Mouse (Mus musculus) splenic B cell, adult 2 months (primary cell): ENCODE measurements around the gene Prr14l.
A peak's percentile ranks its signal among the peaks of the same experiment; 100 is the strongest.
"Not testable (repeated sequence)": the region's sequence is repeated elsewhere in the genome, so short reads cannot be mapped to it uniquely, and the experiment has no call there.

Source experiments
- DNase-seq: peaks from one replicate; pipeline ENCODE4 v3.0.0-alpha.2; 2011; ENCODE audit warnings: low read depth, low spot score
- H3K27me3 ChIP-seq: 2 replicates; pipeline ENCODE4 v1.6.1; 2012; ENCODE audit warnings: mild to moderate bottlenecking, low read length, moderate library complexity, mixed read lengths; ENCODE audit not compliant: control insufficient read depth, poor library complexity, insufficient read depth, severe bottlenecking
- H3K36me3 ChIP-seq: 2 replicates; pipeline ENCODE4 v1.6.1; 2012; ENCODE audit warnings: mild to moderate bottlenecking, low read length, moderate library complexity, mixed read lengths; ENCODE audit not compliant: control insufficient read depth, poor library complexity, insufficient read depth, severe bottlenecking

Prr14l gene

DNA sequence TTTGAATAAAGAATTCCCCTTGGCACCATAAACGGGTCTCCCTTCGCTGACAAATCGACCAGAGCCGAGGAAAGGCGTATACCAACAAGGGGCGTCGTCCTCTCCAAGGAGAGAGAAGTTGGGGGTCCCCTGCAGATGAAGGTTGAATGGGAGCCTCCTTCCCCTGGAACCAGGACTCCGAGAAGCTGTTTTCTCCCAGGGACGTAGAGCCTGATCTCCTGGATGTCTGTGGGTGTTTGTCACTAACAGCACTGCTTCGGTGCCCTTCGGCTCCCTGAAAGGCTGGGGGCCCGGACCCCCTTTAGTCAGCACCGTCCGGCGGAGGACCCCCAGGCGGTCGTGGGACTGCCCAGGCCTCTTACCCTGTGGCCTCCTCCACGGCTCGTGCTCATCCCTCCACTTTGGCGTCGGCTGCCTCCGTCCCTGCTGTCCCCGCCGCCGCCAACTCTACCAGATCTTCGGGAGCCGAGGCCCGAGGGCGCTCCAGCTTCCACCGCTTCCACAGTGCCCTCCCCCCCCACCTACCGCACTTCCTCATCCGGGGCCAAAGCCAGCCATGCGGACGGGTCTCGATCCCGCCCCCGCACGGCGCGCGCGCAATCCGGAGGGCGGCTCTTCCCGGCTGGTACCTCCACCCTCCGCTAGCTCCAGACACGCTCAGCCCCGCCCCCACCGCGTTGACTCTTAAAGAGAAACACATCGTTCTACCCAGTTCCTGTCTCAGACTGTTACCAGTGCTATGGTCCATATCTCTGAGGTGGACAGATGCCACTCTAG lies at the start of gene Prr14l:
Prr14l (minus strand) TSS at position 526 of the 777 bp plus-strand sequence.
- no peaks in the 10 kb centered on the region for H3K36me3 ChIP-seq
- peak; percentile 98 for DNase-seq
- no peaks in the 10 kb centered on the region for H3K27me3 ChIP-seq

DNA sequence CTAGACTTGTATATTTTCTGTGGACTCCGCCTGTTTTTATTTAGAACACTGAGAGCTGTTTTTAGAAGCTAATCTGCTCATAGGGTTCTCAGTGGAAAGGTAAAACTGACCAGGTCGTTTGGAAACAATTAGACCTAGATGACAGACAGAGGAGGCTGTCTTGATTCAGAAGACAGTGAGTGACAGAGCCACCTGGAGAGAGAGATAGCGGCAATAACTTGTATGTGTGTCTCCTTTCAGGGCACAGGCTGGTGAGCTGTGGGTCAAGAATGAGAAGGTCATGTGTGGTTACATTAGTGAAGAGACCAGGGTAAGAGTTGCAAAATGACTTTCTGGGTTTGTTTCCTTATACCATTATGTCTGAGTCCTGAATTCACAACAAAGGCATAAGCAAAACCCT lies 32.7 kb upstream of the Prr14l start:
- DNase-seq = no peak
- Histone ChIP-seq H3K36me3 (peaks cover 14% of the 10 kb centered on the region), H3K27me3 (no peaks in the 10 kb centered on the region)

DNA sequence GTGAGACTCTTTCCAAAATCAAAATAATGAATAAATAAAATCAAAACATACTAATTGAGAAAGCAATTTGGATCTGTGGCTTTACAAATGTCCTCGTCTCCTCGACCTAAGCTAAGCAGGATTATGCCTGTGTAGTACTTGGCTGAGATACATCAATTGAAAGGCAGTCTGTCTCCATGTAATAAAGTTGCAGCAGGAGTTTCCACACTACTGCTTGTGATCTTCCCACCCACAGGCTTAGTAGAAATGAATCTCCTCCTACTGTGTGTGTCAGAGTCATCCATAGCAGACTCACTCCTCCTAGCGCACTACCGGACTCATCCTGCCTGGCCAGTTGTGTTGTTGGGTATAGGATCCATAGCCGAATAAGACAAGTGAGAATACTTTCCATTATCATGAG lies 18.3 kb upstream of the Prr14l start:
- peaks cover 9% of the 10 kb centered on the region; the same call in 1 of the 2 replicates for H3K36me3 ChIP-seq
- H3K27me3 ChIP-seq = no peaks in the 10 kb centered on the region
- no peak for DNase-seq

DNA sequence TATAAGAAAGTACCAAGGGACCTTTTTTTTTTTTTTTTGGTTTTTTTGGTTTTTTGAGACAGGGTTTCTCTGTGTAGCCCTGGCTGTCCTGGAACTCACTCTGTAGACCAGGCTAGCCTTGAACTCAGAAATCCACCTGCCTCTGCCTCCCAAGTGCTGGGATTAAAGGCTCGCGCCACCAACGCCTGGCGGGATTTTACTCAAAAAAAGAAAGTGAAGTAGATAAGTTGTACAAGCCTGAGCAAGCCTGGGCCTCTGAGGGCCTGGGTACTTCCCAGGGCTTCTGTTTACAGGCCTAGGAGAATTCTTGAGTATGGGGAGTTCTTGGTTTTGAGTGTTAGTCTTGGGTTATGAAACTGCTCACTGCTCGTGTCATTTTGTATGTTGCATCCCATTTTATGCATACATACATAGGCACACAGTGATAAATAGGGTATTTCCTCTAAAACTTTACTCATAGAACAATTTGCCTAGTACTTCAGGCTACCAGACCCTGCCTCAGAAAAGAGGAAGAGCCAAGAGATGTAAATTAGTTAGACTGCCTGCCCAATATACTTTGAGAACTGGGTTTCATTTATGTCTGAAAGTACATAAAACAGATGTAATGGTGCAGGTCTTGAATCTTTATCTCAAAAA lies 15.5 kb upstream of the Prr14l start:
- H3K27me3 ChIP-seq = no peaks in the 10 kb centered on the region
- peak; percentile 71 for DNase-seq
- H3K36me3 ChIP-seq = peaks cover 6% of the 10 kb centered on the region; the same call in 1 of the 2 replicates

DNA sequence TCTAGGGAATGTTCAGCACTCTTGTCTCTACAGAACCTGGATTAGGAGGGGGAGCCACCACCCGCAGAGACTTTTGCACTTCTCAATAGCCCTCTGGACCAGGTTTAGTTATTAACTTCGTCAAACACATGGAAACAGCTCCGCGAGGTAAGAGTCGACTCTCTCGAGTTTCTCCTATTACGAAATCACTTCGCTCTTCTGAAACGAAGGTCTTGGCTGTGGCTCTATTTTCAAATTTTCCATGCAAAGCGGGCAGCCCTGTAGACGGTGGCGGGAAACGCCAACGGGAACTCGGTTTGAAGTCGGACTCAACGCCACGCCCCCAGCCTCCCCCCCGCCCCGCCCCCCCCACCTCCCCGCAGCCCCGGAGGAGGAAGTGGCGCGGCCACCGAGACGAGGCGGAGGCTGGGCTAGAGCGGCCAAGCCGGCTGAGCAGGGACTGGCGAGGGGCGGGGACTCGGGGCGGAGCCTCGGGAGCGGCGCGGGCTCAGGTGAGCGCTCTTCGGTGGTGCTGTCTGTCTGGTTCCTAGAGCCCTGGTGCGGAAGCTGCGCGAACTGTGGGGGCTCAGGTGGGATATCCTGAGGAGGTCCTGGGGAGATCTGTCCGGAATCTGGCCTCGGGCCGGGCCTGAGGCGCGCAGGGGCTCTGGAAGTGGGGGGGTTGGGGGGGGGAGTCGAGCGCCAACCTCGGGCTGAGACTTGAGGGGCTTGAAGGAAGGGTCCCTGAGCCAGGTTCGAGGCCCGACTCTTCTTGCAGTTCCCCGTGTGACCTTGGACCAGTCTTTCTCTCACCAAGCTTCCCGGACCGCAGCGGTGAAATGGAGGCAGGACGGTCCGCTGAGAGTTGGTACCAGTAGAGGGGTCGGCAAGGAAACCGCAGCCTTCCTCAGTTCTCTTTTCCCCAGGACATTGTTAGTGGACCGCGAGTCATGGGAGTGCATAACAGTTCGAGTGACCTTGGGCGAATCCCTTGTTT lies 9.5 kb upstream of the Prr14l start, which contains the start of gene Depdc5:
Depdc5 (plus strand) TSS at position 449 of the 976 bp plus-strand sequence.
- DNase-seq = peak; percentile 97
- Histone ChIP-seq H3K27me3 (no peaks in the 10 kb centered on the region), H3K36me3 (peaks cover 3% of the 10 kb centered on the region; the same call in 1 of the 2 replicates)

DNA sequence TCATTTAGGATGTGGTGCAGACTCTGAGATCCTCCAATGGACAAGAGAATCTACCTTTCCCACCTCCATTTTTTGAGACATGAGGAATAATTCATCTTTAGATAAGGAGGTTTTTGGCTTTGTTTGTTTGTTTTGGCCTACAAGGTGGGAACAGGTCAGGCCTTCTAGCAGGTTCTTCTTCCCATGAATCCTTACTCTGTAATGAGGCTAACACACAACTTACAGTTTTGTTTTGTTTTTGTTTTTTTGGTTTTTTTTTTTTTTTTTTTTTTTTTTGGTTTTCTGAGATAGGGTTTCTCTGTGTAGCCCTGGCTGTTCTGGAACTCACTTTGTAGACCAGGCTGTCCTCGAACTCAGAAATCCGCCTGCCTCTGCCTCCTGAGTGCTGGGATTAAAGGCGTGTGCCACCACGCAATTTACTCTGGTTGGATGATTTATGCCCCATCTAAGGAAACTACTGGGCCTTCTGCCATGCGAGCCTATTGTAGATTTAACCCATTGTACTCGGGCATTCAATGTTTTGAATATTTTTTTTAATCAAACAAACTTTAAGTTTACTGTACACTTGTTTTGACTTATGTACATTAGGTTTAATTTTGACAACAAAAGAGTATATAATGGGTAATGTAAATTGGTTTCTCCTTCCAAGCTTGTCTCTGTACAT lies 8.5 kb upstream of the Prr14l start:
- DNase-seq = no peak
- H3K27me3 ChIP-seq = no peaks in the 10 kb centered on the region
- H3K36me3 ChIP-seq = peaks cover 3% of the 10 kb centered on the region; the same call in 1 of the 2 replicates

DNA sequence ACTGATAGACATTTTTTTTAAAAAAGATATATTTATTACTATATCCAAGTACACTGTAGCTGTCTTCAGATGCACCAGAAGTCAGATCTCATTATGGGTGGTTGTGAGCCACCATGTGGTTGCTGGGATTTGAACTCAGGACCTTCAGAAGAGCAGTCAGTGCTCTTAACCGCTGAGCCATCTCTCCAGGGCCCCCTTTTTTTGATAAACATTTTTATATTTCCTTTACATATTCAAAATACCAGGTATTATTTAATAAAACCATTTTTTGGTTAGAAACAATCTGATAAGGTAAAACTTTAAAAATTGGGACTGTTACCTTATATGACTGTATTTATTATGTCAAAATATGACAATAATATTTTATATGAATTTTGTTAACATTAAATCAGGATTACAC lies 7.0 kb upstream of the Prr14l start:
- no peak for DNase-seq
- H3K36me3 ChIP-seq = no peaks in the 10 kb centered on the region
- no peaks in the 10 kb centered on the region for H3K27me3 ChIP-seq

DNA sequence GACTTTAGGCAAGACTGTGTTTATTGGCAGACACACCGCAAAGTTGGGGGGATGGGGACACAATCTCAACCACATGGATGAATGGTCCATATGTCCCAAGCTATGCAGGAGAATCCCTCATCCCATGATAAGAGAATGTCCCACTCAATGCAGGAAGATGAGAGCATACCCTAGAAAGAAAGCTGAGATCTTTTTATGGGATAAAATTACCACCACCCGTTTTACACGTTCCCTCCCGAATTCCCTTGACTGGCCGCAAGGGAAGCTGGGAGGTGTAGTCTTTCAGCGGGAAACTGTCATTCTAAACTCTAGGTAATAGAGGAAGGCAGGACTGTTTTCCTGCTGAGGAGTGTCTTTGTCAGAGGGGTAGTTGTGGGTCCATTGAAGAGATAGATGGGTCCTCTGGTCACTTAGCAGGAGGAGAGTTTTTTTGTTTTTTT lies 3.7 kb upstream of the Prr14l start:
- DNase-seq = no peak
- H3K27me3 ChIP-seq = no peaks in the 10 kb centered on the region
- H3K36me3 ChIP-seq = no peaks in the 10 kb centered on the region

DNA sequence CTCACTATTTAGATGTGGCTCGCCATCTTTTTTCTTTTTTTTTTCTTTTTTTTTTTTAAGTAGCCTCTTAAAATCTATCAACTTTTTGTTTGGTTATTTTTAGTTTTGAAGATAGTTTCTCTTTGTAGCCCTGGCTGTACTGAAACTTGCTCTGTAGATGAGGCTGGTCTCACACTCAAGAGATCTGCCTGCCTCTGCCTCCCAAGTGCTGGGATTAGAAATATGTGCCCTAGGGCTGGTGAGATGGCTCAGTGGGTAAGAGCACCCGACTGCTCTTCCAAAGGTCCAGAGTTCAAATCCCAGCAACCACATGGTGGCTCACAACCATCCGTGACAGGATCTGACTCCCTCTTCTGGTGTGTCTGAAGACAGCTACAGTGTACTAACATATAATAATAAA lies 1.2 kb upstream of the Prr14l start:
- H3K27me3 ChIP-seq, H3K36me3 ChIP-seq, DNase-seq: not testable (repeated sequence)

DNA sequence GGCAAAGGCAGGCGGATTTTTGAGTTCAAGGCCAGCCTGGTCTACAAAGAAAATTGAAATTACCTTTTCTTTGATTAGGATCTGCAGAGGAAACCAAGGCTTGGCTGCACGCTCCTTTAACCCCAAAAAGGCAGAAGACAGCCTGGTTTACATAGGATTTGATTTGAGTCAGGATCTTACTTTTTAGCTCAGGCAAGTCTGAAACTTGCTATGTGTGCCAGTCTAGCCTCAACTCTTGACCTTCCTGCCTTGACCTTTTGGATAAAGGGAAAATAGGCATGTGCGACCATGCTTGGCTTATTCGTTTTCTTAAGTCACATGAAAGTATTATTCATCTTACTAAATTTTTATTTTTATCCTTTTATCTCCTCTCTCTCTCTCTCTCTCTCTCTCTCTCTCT lies 762 bp upstream of the Prr14l start:
- Histone ChIP-seq H3K36me3 (no peaks in the 10 kb centered on the region), H3K27me3 (no peaks in the 10 kb centered on the region)
- DNase-seq = no peak

DNA sequence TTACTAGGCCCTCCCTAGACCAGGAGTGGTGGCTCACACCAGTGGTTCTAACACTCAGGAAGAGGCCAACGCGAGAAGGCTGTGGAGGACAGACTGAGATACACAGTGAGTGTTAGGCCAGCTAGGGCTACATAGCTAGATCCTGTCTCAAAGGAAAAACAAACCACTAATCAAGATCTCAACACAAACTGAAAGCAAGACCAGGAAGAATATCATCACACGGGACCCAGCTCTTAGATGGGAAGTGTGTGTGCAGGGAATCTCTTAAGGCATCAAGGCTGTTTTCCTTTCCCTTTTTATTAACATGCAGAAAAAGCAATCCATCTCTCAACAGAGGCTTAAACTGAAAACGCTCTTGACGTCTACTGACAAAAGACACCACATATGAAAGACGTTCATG lies 2.0 kb downstream of the Prr14l start:
- Histone ChIP-seq H3K27me3 (no peaks in the 10 kb centered on the region), H3K36me3 (no peaks in the 10 kb centered on the region)
- DNase-seq = no peak

DNA sequence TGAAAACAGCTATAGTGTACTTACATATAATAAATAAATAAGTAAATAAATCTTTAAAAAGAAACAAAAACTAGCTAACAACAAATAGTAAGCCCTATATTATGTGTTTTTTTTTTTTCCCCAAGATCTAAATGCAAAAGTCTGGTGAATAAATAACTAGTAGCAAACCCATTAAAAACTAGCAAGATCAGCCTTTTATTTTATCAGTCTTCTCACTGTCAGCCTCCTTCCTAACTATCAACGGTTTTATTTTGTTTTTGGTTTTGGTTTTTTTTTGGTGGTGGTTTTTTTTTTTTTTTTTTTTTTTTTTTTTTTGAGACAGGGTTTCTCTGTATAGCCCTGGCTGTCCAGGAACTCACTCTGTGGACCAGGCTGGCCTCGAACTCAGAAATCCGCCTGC lies 4.5 kb downstream of the Prr14l start:
- H3K27me3 ChIP-seq, H3K36me3 ChIP-seq, DNase-seq: not testable (repeated sequence)

DNA sequence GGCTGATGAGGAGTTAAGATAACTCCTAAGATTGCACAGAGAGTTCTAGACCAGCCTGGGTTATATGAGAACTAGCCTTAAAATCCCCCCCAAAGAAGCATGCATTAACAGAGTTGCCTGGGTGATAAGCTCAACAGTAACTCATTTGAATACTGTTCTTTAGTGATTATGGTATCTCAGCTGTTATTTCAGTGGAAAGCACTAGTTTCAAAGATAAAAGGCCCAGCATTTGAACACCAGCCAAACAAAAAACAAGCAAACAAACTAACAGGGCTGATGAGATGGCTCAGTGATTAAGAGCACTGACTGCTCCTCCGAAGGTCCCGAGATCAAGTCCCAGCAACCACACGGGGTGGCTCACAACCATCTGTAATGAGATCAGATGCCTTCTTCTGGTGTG lies 4.9 kb downstream of the Prr14l start:
- Histone ChIP-seq H3K27me3 (no peaks in the 10 kb centered on the region), H3K36me3 (peaks cover 6% of the 10 kb centered on the region)
- no peak for DNase-seq

DNA sequence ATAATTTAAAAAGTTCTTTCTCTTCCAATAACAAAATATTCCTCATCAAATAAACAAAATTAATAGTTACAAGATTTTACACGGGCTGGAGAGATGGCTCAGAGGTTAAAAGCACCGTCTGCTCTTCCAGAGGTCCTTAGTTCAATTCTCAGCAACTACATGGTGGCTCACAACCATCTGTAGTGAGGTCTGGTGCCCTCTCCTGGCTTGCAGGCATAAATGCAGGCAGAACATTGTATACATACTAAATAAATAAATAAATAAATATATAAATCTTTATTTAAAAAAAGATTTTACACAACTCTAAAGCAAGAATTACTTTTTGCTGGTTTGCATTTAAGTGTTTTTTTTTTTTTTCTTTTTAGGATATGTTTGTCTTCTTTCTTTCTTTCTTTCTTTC lies 14.0 kb downstream of the Prr14l start:
- no peak for DNase-seq

More for the DNA sequence above, 14.0 kb downstream of the Prr14l start:
- peaks cover 28% of the 10 kb centered on the region for H3K36me3 ChIP-seq
- H3K27me3 ChIP-seq = no peaks in the 10 kb centered on the region
